Mouse (Mus musculus) erythroblast, adult 5-6 weeks (primary cell): ENCODE data around the gene Ppara. TPM values are rescaled to one million over a fixed set of nuclear protein-coding genes. Genes with fewer than 3 reads are reported as not detected.

Experiments
- ATAC-seq: replicated peaks from 2 replicates; pipeline ENCODE4 v1.8.0; 2016; ENCODE audit warnings: moderate number of reproducible peaks, mild to moderate bottlenecking, moderate TSS enrichment, inconsistent platforms; ENCODE audit not compliant: poor library complexity, low FRiP score, severe bottlenecking
- total RNA-seq, 2 experiments: library from RNA; stranded (forward) in 1 of 2; stranded (reverse) in 1 of 2; fragments of 150-400 nt in 1 of 2; fragments of 200-764, 138-1000 nt in 1 of 2; gene quantifications; 2 replicates each; pipeline versions ENCODE4 v1.2.3 to v1.2.4; 2015 to 2017; ENCODE audit warnings: low replicate concordance in 2 of 2

The Ppara gene
- total RNA-seq, 2 experiments from 2014 or later: not detected

- no peak for ATAC-seq
Measured at GRCm38 (mm10) chr15:85704341-85705012, 30.3 kb upstream of the Ppara start.

- no peak for ATAC-seq
Measured at GRCm38 (mm10) chr15:85705013-85705528, 29.7 kb upstream of the Ppara start.

GRCm38 (mm10) chr15:85705566-85706332, 29.0 kb upstream of the Ppara start:
- ATAC-seq: no peak

- ATAC-seq: no peak
Measured at GRCm38 (mm10) chr15:85706527-85706926, 28.3 kb upstream of the Ppara start.

- ATAC-seq: no peak
Measured at GRCm38 (mm10) chr15:85707017-85707416, 27.8 kb upstream of the Ppara start.

DNA sequence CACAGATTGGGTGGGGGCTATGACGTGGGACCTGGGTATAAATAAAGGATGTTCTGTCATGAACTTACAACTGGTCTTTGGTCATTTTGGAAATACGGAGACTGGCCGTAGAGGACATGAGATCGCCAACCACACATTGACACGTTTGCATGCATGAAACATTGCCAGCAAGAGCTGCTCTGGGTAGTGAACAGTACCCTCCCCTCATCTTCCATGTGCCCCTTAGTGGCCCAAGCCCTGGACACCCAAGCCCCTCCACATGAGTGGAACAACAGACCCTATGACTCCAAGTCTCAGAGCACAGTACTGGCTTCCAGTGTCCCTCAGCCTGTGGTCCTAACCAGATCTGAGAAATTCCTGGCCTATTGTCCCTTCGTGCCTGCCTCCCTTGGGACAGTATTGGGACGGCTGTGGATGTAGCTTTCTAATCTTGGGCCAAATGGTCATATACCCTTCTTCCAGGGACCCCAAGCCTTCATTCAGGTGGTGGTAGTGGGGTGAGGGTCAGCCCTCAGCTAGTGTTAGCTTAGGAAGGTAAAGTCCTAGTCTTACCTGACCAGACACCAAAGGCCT, 27.2 kb upstream of the Ppara start:
- ATAC-seq: no peak

DNA sequence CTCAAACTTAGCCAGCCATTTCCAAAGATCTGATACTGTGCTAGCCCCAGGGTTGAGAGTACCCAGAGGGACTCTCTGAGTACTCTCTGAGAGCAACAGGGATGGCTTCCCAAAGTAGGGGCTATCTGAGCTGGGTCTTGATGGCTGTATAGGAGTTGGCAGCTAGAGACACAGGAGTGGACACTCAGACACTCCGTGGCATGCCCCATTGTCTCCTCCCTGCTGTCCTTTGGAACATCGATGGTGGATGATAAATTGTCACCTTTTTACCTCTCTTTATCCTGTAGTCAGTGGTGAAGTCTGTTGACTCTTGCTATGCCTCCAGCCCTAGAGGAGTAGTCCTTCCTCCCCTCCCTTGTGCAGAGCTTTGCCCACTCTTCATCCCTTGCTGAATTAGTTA, 26.6 kb upstream of the Ppara start:
- ATAC-seq: no peak

GRCm38 (mm10) chr15:85708843-85709242, 25.9 kb upstream of the Ppara start:
- no peak; the same call in 1 of the 2 replicates for ATAC-seq

DNA sequence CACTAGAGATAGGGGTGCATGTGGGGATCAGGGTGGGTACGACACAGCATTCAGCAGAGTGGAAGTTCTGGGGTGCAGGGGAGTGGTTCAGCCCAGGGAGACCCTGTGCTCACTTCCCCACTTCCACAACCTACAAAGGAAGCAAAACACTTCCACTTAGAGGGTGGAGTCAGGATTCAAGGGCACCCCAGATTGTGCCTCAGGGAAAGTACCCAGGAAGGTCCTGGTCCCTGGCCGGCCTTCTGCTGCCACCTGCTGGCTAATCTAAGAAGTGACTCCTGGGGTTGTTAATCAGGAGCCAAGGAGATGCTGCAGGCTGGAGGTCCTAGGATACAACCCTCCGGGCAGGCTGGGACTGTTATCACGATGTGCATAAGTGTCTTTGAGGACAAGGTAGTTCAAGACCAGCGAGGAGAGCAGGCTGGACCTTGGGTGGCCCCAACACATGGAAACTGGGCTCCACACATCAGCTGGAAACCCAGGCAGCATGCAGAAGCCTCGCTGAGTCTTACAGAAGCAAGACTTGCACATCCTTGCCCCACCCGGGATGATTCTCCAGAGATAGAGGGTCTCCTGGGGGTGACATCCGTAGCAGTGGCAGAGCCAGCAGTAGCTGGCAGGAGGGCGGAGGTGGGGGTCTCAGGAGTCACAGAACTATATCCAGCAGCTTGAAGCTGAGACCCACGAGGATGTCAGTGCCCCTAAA, 25.4 kb upstream of the Ppara start:
- peak; percentile 71 for ATAC-seq

GRCm38 (mm10) chr15:85710179-85710578, 24.6 kb upstream of the Ppara start:
- peak; percentile 66; the same call in 1 of the 2 replicates for ATAC-seq

GRCm38 (mm10) chr15:85710641-85711580, 23.9 kb upstream of the Ppara start:
- no peak for ATAC-seq

DNA sequence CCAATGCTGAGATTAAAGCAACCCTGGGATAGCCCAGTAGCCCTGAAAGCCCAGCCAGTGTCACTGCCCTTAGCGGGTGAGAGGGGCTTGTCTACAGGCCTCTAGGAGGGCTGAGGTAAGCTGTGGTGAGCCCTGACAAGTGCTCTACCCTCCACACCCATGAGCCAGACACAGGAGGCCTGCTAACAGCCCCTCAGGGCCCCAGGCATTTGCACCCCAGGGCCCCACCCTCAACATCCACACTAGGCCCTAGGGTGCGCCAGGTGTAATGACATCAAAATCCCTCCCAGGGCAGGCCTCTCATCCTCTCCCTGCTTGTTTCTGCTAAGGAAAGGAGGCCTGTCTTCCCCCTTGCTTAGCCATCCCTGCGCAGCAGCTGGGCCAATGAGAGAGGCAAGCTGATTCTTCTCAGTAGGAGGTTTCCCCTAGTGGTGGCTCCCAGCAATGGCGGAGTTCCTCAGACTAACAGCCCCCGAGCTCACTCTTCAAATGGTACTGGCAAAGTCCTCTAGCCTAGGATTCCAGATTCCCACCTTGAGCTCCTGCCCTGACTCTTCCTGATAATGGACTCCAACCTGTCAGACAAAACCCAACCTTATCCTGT, 22.1 kb upstream of the Ppara start:
- ATAC-seq: no peak

DNA sequence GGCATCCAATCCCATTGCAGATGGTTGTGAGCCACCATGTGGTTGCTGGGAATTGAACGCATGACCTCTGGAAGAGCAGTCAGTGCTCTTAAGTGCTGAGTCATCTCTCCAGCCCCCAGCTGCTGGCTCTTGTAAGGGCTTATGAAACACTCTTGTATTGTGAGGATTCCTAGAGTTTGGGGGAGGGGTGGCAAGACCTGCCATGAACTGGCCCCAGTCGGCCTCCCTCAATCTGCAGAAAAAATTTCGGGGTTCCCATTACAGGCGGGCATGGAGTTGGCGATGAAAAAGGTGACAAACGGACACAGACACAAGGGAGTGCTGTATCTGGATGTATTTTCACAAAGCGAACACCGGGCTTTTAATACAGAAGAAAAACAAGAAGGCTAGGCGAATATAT, 21.4 kb upstream of the Ppara start:
- no peak for ATAC-seq

- ATAC-seq: no peak
Measured at GRCm38 (mm10) chr15:85715059-85715458, 19.7 kb upstream of the Ppara start.

DNA sequence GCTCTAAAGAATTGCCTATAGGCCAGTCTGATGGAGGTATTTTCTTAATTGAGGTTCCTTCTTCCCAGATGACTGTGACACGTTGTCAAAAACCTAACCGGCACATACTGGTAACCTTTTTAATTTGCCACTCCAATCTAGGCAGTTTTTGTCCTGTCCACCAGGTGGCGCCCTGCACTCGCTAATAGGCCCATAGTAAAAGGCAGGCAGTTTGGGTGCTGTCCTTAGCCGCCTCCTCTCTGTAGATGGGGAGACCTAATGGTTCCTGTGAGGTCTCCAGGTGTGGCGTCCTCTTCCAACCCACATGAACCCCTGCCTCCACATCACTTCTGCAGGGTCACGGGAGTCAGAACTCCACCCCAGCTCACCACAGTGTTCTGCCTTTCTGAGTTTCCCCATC, 18.7 kb upstream of the Ppara start:
- peak; percentile 68 for ATAC-seq

DNA sequence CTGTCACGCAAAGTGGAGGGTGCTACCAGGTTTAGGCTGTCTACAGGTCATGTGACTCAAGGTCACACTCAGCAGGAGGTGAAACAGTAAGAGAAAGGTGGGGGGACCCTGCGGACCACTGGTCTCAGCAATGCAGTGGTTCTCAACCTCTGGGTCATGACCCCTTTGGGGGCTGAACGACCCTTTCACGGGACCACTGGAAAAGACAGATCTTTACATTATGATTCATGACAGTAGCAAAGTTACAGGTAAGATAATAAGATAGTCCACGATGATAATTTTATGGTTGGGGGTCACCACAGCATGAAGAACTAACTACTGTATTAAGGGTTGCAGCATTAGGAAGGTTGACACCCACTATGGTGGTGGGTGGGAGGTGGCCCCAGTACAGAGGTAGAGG, 18.2 kb upstream of the Ppara start:
- ATAC-seq: no peak

- no peak for ATAC-seq
Measured at GRCm38 (mm10) chr15:85717008-85717407, 17.8 kb upstream of the Ppara start.

- no peak for ATAC-seq
Measured at GRCm38 (mm10) chr15:85717800-85718199, 17.0 kb upstream of the Ppara start.

DNA sequence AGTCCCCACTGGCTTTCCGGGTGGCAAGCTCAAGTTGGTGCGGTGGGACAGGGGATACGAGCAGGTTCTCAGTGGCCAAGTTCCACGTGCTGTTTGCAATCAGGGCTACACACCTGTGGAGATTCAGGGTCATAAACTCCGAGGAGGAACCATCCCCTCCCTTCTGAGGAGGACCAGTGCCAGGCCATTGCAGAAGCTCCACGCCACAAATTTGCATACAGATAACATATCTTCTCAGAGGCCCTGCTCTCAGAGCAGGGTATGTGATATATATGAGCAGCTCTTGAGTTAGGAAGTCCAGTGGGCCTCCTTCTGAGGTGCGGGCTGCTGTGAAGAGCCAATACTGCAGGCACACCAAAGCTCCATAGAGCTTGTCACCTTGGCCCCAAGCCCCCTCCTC, 15.8 kb upstream of the Ppara start:
- ATAC-seq: no peak
